Mouse (Mus musculus): ENCODE measurements around the gene Inpp1.

GRCm38 (mm10) chr1:52800340-52800740, 17.1 kb downstream of the Inpp1 start:
- TF ChIP-seq POLR2A (IDR thresholded peaks at IDR 0.05; ENCODE audit: extremely low read depth, insufficient read depth, low read length) (no peak), CTCF (IDR thresholded peaks at IDR 0.05; ENCODE audit: extremely low read depth, insufficient read depth, low read length) (no peak)

Measured in cortical plate, adult 2 months (tissue).